Mouse (Mus musculus) heart, adult 2 months (tissue): ENCODE data around the gene Tbx20.

Source experiments
- CTCF ChIP-seq: fragments of 200-600 bp; IDR thresholded peaks from 2 replicates; pipeline ENCODE4 v1.8.1; 2022; ENCODE audit warnings: antibody characterized with exemption, mild to moderate bottlenecking, moderate library complexity
- EP300 ChIP-seq: fragments of 200-500 bp; IDR thresholded peaks from 2 replicates; pipeline ENCODE4 v1.6.1; 2011; ENCODE audit warnings: low read depth, low read length, control low read depth; ENCODE audit not compliant: insufficient read depth
- POLR2A ChIP-seq: fragments of 200-500 bp; IDR thresholded peaks from 2 replicates; pipeline ENCODE4 v1.6.1; 2011; ENCODE audit warnings: mild to moderate bottlenecking, low read depth, low read length, control low read depth; ENCODE audit not compliant: insufficient read depth

DNA sequence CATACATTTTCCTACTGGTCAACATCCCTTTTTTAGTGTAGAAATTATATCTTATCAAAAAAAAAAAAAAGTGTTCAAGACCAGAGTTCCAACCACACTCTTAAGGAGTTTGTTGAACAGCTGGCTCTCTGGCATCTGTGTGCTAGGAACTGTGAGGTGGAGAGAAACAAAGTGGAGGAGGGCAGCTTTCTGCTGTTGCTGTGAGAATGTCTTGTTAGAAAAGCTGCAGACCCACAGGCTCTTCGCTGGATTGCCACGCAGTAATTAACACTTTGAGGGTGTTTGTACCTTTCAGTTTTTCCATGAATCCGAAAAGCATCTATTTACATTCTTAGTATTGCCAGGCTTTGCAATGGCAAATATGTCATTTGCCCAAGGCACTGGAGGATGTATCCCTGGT, 5.9 kb upstream of the Tbx20 start:
- TF ChIP-seq EP300 (no peak), POLR2A (no peak), CTCF (no peak)
